Mouse (Mus musculus) gastrocnemius, adult 8-10 months (tissue): ENCODE measurements around the gene Apbb1. TPM values are rescaled to one million over a fixed set of nuclear protein-coding genes. Genes with fewer than 3 reads are reported as not detected.

ENCODE experiments used
- DNase-seq, 2 experiments: peaks; one replicate each; pipeline ENCODE4 v3.0.0; 2022; ENCODE audit warnings: low spot score in 2 of 2
- total RNA-seq, 4 experiments: library from RNA; stranded (reverse); gene quantifications; 2 replicates each; pipeline ENCODE4 v1.2.4; 2022

The Apbb1 gene
- 1 to 10 TPM; 4.7 to 8.0 (median 6.8) TPM for total RNA-seq

GRCm38 (mm10) chr7:105581094-105581703 lies at the start of gene Apbb1:
TSS of gene Apbb1 (minus strand) at chr7:105581653.
- peak; percentile 58 to 65 for DNase-seq

- DNase-seq = peak; percentile 16 to 42
Observed at GRCm38 (mm10) chr7:105628633-105629032, 47.2 kb upstream of the Apbb1 start.

- DNase-seq = no peak
Observed at GRCm38 (mm10) chr7:105625397-105625796, 43.9 kb upstream of the Apbb1 start.

GRCm38 (mm10) chr7:105621646-105622292 lies 40.3 kb upstream of the Apbb1 start:
- no peak for DNase-seq

- no peak for DNase-seq
Observed at GRCm38 (mm10) chr7:105621053-105621452, 39.6 kb upstream of the Apbb1 start.

GRCm38 (mm10) chr7:105619701-105620100 lies 38.2 kb upstream of the Apbb1 start:
- no peak for DNase-seq

GRCm38 (mm10) chr7:105617810-105618209 lies 36.4 kb upstream of the Apbb1 start:
- no peak for DNase-seq

- no peak for DNase-seq
Observed at GRCm38 (mm10) chr7:105616561-105616960, 35.1 kb upstream of the Apbb1 start.

GRCm38 (mm10) chr7:105615720-105616119 lies 34.3 kb upstream of the Apbb1 start:
- DNase-seq = no peak

- DNase-seq = no peak
Observed at GRCm38 (mm10) chr7:105614400-105614799, 32.9 kb upstream of the Apbb1 start.

- DNase-seq = no peak
Observed at GRCm38 (mm10) chr7:105611767-105612166, 30.3 kb upstream of the Apbb1 start.

GRCm38 (mm10) chr7:105608467-105608866 lies 27.0 kb upstream of the Apbb1 start:
- DNase-seq = no peak

- DNase-seq = peak; percentile 29 to 34
Observed at GRCm38 (mm10) chr7:105602860-105603623, 21.6 kb upstream of the Apbb1 start.

- DNase-seq = no peak
Observed at GRCm38 (mm10) chr7:105590097-105590496, 8.6 kb upstream of the Apbb1 start.

GRCm38 (mm10) chr7:105588325-105588912 lies 7.0 kb upstream of the Apbb1 start:
- no peak for DNase-seq

- DNase-seq = no peak
Observed at GRCm38 (mm10) chr7:105581959-105582358, 506 bp upstream of the Apbb1 start.

- DNase-seq = no peak
Observed at GRCm38 (mm10) chr7:105580627-105581089, 795 bp downstream of the Apbb1 start.

GRCm38 (mm10) chr7:105578481-105578880 lies 3.0 kb downstream of the Apbb1 start:
- DNase-seq = no peak

- no peak for DNase-seq
Observed at GRCm38 (mm10) chr7:105577377-105577871, 4.0 kb downstream of the Apbb1 start.

- no peak for DNase-seq
Observed at GRCm38 (mm10) chr7:105576166-105576748, 5.2 kb downstream of the Apbb1 start.

GRCm38 (mm10) chr7:105574537-105574936 lies 6.9 kb downstream of the Apbb1 start:
- no peak for DNase-seq
